Mouse (Mus musculus) lung, embryonic 15.5 days (tissue): ENCODE measurements around the gene Emx2. TPM values are rescaled to one million over a fixed set of nuclear protein-coding genes. Genes with fewer than 3 reads are reported as not detected.

Source experiments
- ATAC-seq: fragments of 200-750 bp; cut with Nextera tagmentation; 2 replicates; pipeline ENCODE4 v1.8.0; 2017; ENCODE audit warnings: moderate number of reproducible peaks, borderline replicate concordance; ENCODE audit not compliant: low FRiP score, low TSS enrichment; ENCODE audit errors: extremely low read depth
- H3K27ac ChIP-seq: fragments of 300-500 bp; sonication (generic); 2 replicates; pipeline ENCODE4 v1.5.1; 2015; ENCODE audit warnings: moderate library complexity, mild to moderate bottlenecking, inconsistent platforms
- H3K27me3 ChIP-seq: fragments of 300-500 bp; sonication (generic); 2 replicates; pipeline ENCODE4 v1.6.1; 2015; ENCODE audit warnings: inconsistent platforms
- H3K36me3 ChIP-seq: fragments of 300-500 bp; sonication (generic); 2 replicates; pipeline ENCODE4 v1.6.1; 2015; ENCODE audit warnings: inconsistent platforms
- H3K4me1 ChIP-seq: fragments of 300-500 bp; sonication (generic); 2 replicates; pipeline ENCODE4 v1.6.1; 2015; ENCODE audit warnings: inconsistent platforms
- H3K4me2 ChIP-seq: fragments of 300-500 bp; sonication (generic); 2 replicates; pipeline ENCODE4 v1.6.1; 2015; ENCODE audit warnings: inconsistent platforms, mild to moderate bottlenecking, moderate library complexity
- H3K4me3 ChIP-seq: fragments of 300-500 bp; sonication (generic); 2 replicates; pipeline ENCODE4 v1.5.1; 2015; ENCODE audit warnings: mild to moderate bottlenecking, inconsistent platforms
- H3K9ac ChIP-seq: fragments of 300-500 bp; sonication (generic); 2 replicates; pipeline ENCODE4 v1.6.1; 2015; ENCODE audit warnings: inconsistent platforms
- H3K9me3 ChIP-seq: fragments of 300-500 bp; sonication (generic); 2 replicates; pipeline ENCODE4 v1.6.1; 2016; ENCODE audit warnings: inconsistent platforms
- WGBS: fragments of 180-500 bp; shearing (Covaris S2); methylation state at CpG from one replicate; pipeline ENCODE4 v1.1.7; 2015; 5-methylcytosine and 5-hydroxymethylcytosine counted together
- polyA plus RNA-seq: library from polyadenylated mRNA; unstranded; fragments of >200 nt; fragmentation: Nextera tagmentation; extraction: Ambion mirVana; gene quantifications from 2 replicates; pipeline ENCODE4 v1.2.1, GENCODE M21; 2015

Gene Emx2
- polyA plus RNA-seq, 1 experiment from 2014 or later, result 0.15 TPM

DNA sequence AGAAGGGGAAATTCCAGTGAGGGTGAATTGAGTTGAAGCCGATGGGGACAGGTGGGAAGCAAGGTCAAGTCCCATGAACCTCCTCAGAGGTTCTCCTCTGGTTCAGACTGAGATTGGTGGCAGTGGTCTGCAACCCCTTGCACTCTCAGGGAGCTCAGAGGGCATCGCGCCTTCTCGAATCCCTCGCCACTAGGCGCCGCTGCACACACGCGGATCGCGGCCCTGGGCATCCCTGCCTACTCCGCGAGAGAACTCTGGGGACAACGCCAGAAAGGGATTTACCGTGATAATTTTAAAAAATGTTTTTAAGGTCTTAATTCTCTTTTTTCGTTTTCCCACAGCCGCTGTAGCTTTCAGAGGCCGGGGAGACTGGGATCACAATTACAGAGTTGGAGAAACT lies 4.0 kb upstream of the Emx2 start:
- Histone ChIP-seq H3K4me3 (no peak overlapping the region), H3K9me3 (no peaks in the 10 kb centered on the region), H3K27ac (no peak overlapping the region), H3K27me3 (peaks cover 98% of the 10 kb centered on the region), H3K4me1 (peaks cover 19% of the 10 kb centered on the region), H3K4me2 (no peak overlapping the region), H3K9ac (no peak overlapping the region), H3K36me3 (no peaks in the 10 kb centered on the region)
- under 1% methylated on average over 18 of the region's 18 CpGs for WGBS
- peak; percentile 71; the same call in 1 of the 2 replicates for ATAC-seq

DNA sequence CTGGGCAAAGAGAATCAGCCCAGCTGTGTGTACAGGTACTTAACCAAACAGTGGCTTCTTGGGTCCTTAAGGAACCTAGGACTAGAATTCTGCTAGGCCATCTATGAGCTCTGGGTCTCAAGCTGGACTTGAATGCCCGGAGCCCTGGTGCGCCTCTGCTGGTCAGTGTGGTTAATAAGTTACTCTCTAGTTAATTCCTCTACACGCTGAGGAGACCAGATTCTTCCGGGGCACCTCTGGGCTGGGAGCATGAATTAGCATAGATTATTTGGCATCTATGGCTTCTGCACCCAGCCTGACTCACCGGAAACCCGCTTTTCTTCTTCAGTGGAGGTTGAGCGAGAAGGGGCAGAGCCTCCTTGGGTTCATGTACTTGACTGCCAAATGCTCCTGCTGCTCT lies 2.5 kb upstream of the Emx2 start:
- peaks cover 27% of the 10 kb centered on the region for H3K4me1 ChIP-seq
- peaks cover 100% of the 10 kb centered on the region for H3K27me3 ChIP-seq
- no peaks in the 10 kb centered on the region for H3K36me3 ChIP-seq
- H3K4me3 ChIP-seq, result no peak overlapping the region
- H3K9ac ChIP-seq, result no peak overlapping the region
- WGBS, result 6% methylated on average over 7 of the region's 7 CpGs
- no peak overlapping the region for H3K4me2 ChIP-seq
- no peak overlapping the region for H3K27ac ChIP-seq
- no peaks in the 10 kb centered on the region for H3K9me3 ChIP-seq
- no peak for ATAC-seq

DNA sequence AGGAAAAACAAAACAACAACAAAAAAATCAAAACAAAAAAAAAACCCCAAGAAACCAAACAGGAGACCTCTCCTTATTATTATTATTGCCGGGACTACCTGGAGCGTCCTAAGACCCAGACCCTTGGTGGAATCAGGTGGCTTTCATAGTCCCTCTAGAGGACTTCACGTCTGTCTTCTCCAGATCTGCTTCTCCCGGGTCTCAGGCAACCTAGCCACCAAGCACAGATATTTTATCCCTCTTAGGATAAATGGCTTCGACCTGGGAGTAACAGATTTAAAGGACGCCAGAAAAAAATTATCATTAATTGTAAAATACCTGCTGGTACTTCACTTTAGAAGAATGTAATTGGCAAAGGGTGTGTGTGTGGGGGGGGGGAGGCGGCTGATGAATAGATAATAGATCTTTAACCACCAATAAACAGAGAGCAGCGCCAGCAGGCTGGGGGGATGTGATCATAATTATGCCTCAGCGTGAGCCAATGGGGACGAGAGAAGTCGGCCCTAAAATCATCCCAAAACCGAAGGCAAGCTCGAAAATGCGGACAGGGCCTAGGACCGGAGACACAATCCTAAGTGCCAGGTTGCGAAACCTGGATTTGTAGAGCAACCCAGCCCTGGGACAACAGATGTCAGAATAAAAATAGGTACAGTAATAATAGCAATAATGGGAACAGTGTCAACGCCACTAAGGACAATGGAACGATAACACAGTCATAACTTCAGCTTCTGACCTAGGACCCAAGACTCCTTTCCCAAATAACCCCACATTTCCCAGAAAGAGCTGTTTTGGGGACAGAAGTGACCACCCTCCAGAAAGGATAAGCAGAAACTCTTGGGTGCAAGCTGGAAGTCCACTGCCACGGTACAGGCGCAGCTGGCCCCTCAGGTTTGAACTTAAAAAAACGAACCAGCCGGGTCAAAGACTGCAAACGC lies 894 bp upstream of the Emx2 start:
- H3K9me3 ChIP-seq, result no peaks in the 10 kb centered on the region
- ATAC-seq, result no peak
- WGBS, result under 1% methylated on average over 23 of the region's 23 CpGs
- no peak overlapping the region for H3K27ac ChIP-seq
- peaks cover 24% of the 10 kb centered on the region for H3K4me1 ChIP-seq
- no peaks in the 10 kb centered on the region for H3K36me3 ChIP-seq
- H3K27me3 ChIP-seq, result peaks cover 100% of the 10 kb centered on the region
- no peak overlapping the region for H3K4me3 ChIP-seq
- peak overlapping the region; percentile 55 for H3K4me2 ChIP-seq
- H3K9ac ChIP-seq, result no peak overlapping the region

DNA sequence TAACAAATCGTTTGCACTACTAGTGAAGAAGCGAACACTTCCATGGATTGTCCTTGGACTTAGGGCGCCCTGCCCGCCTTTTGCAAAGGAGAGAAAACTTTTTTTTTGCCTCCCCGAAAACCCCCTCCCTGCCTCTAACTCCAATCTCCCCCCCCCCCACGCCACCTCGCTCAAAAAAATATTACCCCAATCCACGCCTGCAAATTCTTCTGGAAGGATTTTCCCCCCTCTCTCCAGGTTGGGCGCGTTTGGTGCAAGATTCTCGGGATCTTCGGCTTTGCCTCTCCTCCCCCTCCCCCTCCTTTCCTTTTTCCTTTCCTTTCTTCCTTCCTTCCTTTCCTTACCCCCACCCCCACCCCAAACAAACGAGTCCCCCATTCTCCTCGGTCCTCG lies 567 bp downstream of the Emx2 start:
- WGBS, result 2% methylated on average over 15 of the region's 15 CpGs
- H3K27ac ChIP-seq, result no peak overlapping the region
- H3K27me3 ChIP-seq, result peaks cover 100% of the 10 kb centered on the region

DNA sequence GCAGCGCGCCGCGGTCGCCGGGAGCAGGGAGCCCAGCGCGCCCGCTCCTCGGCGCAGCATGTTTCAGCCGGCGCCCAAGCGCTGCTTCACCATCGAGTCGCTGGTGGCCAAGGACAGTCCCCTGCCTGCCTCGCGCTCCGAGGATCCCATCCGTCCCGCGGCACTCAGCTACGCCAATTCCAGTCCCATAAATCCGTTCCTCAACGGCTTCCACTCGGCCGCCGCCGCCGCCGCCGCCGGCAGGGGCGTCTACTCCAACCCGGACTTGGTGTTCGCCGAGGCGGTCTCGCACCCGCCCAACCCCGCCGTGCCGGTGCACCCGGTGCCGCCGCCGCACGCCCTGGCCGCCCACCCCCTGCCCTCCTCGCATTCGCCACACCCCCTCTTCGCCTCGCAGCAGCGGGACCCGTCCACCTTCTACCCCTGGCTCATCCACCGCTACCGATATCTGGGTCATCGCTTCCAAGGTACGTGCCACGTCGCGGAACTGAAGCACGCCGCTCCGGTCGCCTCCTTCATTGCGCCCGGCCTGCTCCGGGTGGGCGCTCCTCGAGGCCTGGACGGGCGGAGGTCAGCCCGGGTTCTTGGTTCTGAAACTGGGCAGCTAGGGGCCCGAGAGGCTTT lies 1.1 kb downstream of the Emx2 start:
- no peaks in the 10 kb centered on the region for H3K9me3 ChIP-seq
- H3K27me3 ChIP-seq, result peaks cover 100% of the 10 kb centered on the region
- no peak overlapping the region for H3K9ac ChIP-seq
- H3K4me3 ChIP-seq, result peak overlapping the region; percentile 33
- under 1% methylated on average over 72 of the region's 75 CpGs for WGBS
- H3K4me2 ChIP-seq, result peak overlapping the region; percentile 55
- peak; percentile 31; the same call in 1 of the 2 replicates for ATAC-seq
- H3K27ac ChIP-seq, result no peak overlapping the region
- H3K36me3 ChIP-seq, result no peaks in the 10 kb centered on the region
- peaks cover 24% of the 10 kb centered on the region for H3K4me1 ChIP-seq

More for the DNA sequence above, 567 bp downstream of the Emx2 start:
- H3K4me2 ChIP-seq, result peak overlapping the region; percentile 55
- no peak for ATAC-seq
- no peak overlapping the region for H3K9ac ChIP-seq
- H3K4me1 ChIP-seq, result peaks cover 24% of the 10 kb centered on the region
- no peaks in the 10 kb centered on the region for H3K9me3 ChIP-seq
- peak overlapping the region; percentile 33 for H3K4me3 ChIP-seq
- H3K36me3 ChIP-seq, result no peaks in the 10 kb centered on the region

DNA sequence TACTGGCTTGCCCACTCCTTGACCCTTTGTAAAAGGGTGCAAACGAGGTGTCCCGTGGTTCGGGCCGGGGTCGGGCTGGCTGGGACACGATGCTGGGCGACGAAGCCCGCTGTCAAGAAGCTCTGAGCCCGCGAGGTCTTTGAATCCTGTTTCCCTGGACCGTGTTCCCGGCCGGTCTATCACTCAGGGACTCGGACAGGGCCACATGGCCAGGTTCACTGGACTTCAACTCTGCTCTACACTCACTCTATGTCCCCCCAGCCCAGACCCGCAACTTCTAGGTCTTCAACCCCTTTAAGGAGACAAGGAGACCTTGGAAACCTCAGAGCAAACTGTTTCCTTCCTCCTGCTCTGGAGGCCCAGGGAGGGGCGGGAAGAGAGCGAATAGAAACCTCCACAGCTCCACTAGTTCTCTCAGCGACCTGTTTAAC lies 1.7 kb downstream of the Emx2 start:
- under 1% methylated on average over 19 of the region's 19 CpGs for WGBS
- Histone ChIP-seq H3K36me3 (no peaks in the 10 kb centered on the region), H3K27ac (no peak overlapping the region), H3K9ac (no peak overlapping the region), H3K4me3 (peak overlapping the region; percentile 33), H3K4me2 (peak overlapping the region; percentile 55; the same call in 1 of the 2 replicates), H3K4me1 (peaks cover 24% of the 10 kb centered on the region), H3K27me3 (peaks cover 100% of the 10 kb centered on the region), H3K9me3 (no peaks in the 10 kb centered on the region)
- no peak for ATAC-seq

DNA sequence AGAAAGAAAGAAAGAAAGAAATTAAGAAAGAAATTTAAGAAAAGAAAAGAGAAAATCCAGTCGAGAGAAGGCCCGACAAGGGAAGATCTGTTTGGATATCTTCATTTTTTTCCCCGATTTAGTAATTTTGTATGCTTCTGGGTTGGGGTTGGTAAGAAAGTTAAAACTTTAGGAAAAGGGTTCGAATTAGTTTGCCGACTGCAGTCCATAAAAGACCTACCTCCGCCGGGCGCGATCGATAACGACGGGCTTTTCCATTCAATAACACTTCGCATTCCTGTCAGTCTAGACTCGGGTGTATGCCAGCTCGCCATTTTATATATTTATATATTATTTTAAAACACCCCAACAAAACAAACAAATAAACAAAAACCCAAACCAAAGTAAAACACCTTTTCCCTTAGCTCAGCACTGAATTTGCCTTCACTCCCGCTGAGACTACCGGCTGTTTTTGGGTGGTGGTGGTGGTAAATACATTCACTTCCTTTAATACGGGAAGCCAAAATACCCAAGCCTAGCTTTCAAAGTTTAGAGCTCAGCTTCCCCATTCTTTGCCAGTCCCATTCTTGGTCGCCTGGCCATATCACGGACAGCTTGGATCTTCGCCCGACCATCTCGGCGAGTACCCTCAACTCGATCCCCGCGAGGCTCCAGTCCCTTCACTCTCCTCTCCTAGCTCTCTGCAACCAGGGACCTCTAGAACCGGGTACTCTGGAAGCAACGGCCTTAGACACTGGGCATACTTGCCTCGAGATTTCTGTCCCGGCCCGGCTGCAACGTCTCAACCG lies 2.4 kb downstream of the Emx2 start:
- H3K9ac ChIP-seq, result no peak overlapping the region
- 1% methylated on average over 34 of the region's 34 CpGs for WGBS

DNA sequence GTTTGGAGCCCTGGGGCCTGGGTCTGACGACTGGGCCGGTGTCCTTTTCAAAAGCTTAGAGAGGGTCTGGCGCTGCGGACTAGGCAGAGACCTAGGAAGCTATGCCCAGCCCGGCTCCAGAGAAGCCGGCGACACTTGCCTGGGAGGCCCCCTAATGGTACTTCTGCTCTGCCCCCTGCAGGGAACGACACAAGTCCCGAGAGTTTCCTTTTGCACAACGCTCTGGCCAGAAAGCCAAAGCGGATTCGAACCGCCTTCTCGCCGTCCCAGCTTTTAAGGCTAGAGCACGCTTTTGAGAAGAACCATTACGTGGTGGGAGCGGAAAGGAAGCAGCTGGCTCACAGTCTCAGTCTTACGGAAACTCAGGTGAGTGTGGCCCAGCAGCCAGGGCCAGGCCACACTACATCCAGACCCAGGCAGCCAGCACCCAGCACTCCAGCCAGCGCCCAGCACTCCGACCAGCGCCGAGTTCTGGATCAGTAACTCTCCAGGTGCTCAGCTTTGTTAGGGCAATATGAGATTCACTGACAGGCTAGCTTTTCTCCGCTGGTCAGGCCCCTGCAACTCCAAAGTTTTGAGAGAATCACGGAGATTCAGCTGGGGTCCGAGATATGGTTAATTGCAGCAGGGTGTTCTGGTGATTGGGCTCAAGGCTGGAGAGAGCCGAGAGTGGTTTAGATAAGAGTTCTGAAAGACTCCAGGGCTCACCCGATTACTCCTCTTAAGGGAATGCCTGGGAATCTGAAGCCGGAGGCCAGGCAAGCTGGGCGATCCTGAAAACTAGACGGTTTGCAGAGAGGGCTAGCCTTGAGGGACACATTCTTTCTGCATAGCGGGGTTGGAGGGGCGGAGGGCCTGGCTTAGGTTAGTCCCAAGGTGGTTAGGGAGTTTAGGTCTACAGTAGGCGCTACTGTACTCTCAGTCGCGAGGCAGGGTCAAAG lies 3.6 kb downstream of the Emx2 start:
- ATAC-seq, result no peak
- no peak overlapping the region for H3K4me3 ChIP-seq

More for the DNA sequence above, 2.4 kb downstream of the Emx2 start:
- Histone ChIP-seq H3K4me3 (no peak overlapping the region), H3K36me3 (no peaks in the 10 kb centered on the region), H3K27me3 (peaks cover 100% of the 10 kb centered on the region), H3K4me2 (no peak overlapping the region), H3K4me1 (peaks cover 24% of the 10 kb centered on the region), H3K9me3 (no peaks in the 10 kb centered on the region), H3K27ac (no peak overlapping the region)
- no peak for ATAC-seq

DNA sequence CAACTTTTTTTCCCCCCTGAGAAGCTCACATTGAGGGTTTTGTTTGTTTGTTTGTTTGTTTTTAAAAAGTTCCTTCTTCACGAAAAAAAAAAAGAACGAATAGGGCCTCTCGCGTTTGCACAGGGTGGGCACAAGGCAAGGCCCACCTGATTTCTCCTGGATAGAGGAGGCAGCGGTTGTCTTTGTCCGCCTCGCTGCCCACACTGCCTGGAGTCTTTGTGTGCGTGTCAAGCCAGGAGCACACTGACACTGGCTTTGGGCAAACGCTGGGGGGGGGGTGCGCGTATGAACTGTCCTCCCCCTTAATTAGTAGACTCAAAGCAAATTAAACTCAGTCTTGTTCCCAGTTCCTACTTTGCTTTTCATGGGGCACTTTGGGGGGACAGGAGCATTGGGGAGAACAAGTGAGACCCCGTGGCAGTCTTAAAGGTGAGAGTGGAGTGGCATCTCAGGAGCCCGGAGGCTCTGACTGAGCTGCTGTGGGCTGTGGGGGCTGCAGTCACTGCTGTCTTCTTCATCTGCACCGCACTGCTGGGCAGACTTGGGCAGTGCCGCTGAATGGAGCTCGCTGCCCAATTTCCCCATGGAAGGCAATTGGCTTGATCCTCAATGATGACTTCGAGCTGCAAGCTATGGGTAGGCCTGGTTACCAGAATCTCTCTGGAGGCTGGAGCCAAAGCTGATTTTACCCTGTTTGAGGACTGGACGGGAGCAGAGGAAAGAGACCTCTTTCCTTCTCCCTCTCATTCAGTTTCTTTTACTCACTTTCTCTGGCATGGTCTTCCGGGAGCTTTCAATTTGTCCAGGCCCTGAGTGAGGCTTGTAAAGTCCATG lies 4.5 kb downstream of the Emx2 start:
- H3K9me3 ChIP-seq, result no peaks in the 10 kb centered on the region
- H3K27me3 ChIP-seq, result peaks cover 100% of the 10 kb centered on the region
- no peak overlapping the region for H3K4me3 ChIP-seq
- no peak overlapping the region for H3K27ac ChIP-seq
- H3K36me3 ChIP-seq, result no peaks in the 10 kb centered on the region
- ATAC-seq, result no peak
- H3K4me2 ChIP-seq, result no peak overlapping the region
- WGBS, result 10% methylated on average over 19 of the region's 19 CpGs
- H3K9ac ChIP-seq, result no peak overlapping the region
- peaks cover 25% of the 10 kb centered on the region for H3K4me1 ChIP-seq

More for the DNA sequence above, 3.6 kb downstream of the Emx2 start:
- H3K27me3 ChIP-seq, result peaks cover 100% of the 10 kb centered on the region
- 3% methylated on average over 36 of the region's 36 CpGs for WGBS
- H3K4me1 ChIP-seq, result peaks cover 24% of the 10 kb centered on the region
- H3K4me2 ChIP-seq, result no peak overlapping the region
- no peaks in the 10 kb centered on the region for H3K9me3 ChIP-seq
- no peak overlapping the region for H3K27ac ChIP-seq
- no peaks in the 10 kb centered on the region for H3K36me3 ChIP-seq
- no peak overlapping the region for H3K9ac ChIP-seq

DNA sequence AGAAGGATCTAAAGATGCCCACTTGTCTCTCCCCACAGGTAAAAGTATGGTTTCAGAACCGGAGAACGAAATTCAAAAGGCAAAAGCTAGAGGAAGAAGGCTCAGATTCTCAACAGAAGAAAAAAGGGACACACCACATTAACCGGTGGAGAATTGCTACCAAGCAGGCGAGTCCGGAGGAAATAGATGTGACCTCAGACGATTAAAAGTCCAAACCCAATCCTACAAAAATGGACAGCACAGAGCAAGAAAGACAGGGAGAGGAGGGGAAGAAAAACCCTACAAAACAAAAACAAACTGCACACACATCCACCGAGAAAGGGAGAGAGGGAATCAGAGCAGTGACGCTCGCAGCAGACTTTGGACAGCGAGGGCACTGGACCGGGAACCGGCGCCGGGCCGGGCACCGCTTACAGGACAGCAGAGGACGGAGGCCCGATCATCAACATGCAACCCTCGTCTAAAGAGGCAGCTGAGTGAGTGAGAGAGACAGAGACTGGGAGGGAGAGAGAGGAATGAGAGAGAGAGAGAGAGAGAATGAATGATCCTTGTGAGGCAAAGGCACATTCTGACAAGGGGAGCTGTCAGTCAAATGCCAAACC lies 5.8 kb downstream of the Emx2 start:
- Histone ChIP-seq H3K4me1 (peaks cover 20% of the 10 kb centered on the region), H3K36me3 (no peaks in the 10 kb centered on the region), H3K27me3 (peaks cover 100% of the 10 kb centered on the region), H3K9me3 (no peaks in the 10 kb centered on the region), H3K4me3 (no peak overlapping the region), H3K4me2 (no peak overlapping the region), H3K27ac (no peak overlapping the region), H3K9ac (no peak overlapping the region)
- WGBS, result 6% methylated on average over 19 of the region's 19 CpGs
- ATAC-seq, result no peak
